Mouse (Mus musculus): ENCODE data around the gene Abcg1.
A peak's percentile ranks its signal among the peaks of the same experiment; 100 is the strongest.

Gene Abcg1

GRCm38 (mm10) chr17:31040421-31040820 lies 17.1 kb upstream of the Abcg1 start:
- DNase-seq (ENCODE audit: low read depth, low spot score): no peak

GRCm38 (mm10) chr17:31042751-31043150 lies 14.7 kb upstream of the Abcg1 start:
- DNase-seq (ENCODE audit: low read depth, low spot score): no peak

GRCm38 (mm10) chr17:31057891-31058744 lies 643 bp downstream of the Abcg1 start:
- DNase-seq (ENCODE audit: low read depth, low spot score): no peak

GRCm38 (mm10) chr17:31058745-31059085 lies 1.2 kb downstream of the Abcg1 start:
- peak; percentile 67 for DNase-seq (ENCODE audit: low read depth, low spot score)

GRCm38 (mm10) chr17:31060196-31060587 lies 2.7 kb downstream of the Abcg1 start:
- DNase-seq (ENCODE audit: low read depth, low spot score): no peak

GRCm38 (mm10) chr17:31060588-31061345 lies 3.3 kb downstream of the Abcg1 start:
- no peak for DNase-seq (ENCODE audit: low read depth, low spot score)

- DNase-seq (ENCODE audit: low read depth, low spot score): no peak
Measured at GRCm38 (mm10) chr17:31061346-31062095, 4.0 kb downstream of the Abcg1 start.

GRCm38 (mm10) chr17:31066058-31066457 lies 8.6 kb downstream of the Abcg1 start:
- no peak for DNase-seq (ENCODE audit: low read depth, low spot score)

- DNase-seq (ENCODE audit: low read depth, low spot score): no peak
Measured at GRCm38 (mm10) chr17:31067051-31067450, 9.6 kb downstream of the Abcg1 start.

GRCm38 (mm10) chr17:31069121-31069520 lies 11.6 kb downstream of the Abcg1 start:
- DNase-seq (ENCODE audit: low read depth, low spot score): no peak

- no peak for DNase-seq (ENCODE audit: low read depth, low spot score)
Measured at GRCm38 (mm10) chr17:31069845-31070244, 12.4 kb downstream of the Abcg1 start.

- no peak for DNase-seq (ENCODE audit: low read depth, low spot score)
Measured at GRCm38 (mm10) chr17:31070403-31071185, 13.1 kb downstream of the Abcg1 start.

- DNase-seq (ENCODE audit: low read depth, low spot score): no peak
Measured at GRCm38 (mm10) chr17:31071421-31072301, 14.2 kb downstream of the Abcg1 start.

- DNase-seq (ENCODE audit: low read depth, low spot score): no peak
Measured at GRCm38 (mm10) chr17:31072872-31073271, 15.4 kb downstream of the Abcg1 start.

GRCm38 (mm10) chr17:31073273-31074052 lies 16.0 kb downstream of the Abcg1 start:
- DNase-seq (ENCODE audit: low read depth, low spot score): peak; percentile 87

- DNase-seq (ENCODE audit: low read depth, low spot score): no peak
Measured at GRCm38 (mm10) chr17:31074053-31074590, 16.6 kb downstream of the Abcg1 start.

- DNase-seq (ENCODE audit: low read depth, low spot score): peak; percentile 34
Measured at GRCm38 (mm10) chr17:31074666-31075065, 17.2 kb downstream of the Abcg1 start.

- DNase-seq (ENCODE audit: low read depth, low spot score): no peak
Measured at GRCm38 (mm10) chr17:31075471-31075870, 18.0 kb downstream of the Abcg1 start.

GRCm38 (mm10) chr17:31077561-31077960 lies 20.1 kb downstream of the Abcg1 start:
- no peak for DNase-seq (ENCODE audit: low read depth, low spot score)
